Mouse (Mus musculus) megakaryocyte progenitor cell, adult 5-6 weeks (primary cell): ENCODE measurements at regions not wholly inside any gene's neighbourhood (a gene's known extent, or its start where the extent isn't known, plus 50 kb on each side); places are given as distances from the start of the nearest gene placed in this dataset.

ENCODE experiments used
- ATAC-seq: replicated peaks from 2 replicates; pipeline ENCODE4 v1.8.0; 2016; ENCODE audit warnings: mild to moderate bottlenecking, moderate TSS enrichment, inconsistent platforms; ENCODE audit not compliant: poor library complexity

DNA sequence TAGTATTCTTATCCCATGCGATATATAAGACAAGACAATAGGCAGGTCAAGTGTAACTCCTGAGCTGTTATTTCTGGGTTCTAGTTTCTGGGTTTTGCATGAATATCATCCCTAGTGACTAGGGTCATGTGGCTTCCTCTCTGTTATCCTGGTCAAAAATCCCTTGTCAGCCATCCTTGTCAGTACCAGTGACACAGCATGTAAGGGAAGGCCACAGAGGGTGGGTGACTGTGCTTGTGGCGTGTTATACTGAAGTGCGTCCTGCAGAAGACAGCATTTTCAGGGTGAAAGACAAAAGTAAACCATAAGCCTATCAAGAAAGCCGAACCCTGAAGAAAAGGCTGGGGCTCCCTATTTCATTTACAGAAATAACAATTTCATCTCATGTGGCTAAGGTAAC is 50.7 kb upstream of the Echdc3 start:
- peak; percentile 19 for ATAC-seq

DNA sequence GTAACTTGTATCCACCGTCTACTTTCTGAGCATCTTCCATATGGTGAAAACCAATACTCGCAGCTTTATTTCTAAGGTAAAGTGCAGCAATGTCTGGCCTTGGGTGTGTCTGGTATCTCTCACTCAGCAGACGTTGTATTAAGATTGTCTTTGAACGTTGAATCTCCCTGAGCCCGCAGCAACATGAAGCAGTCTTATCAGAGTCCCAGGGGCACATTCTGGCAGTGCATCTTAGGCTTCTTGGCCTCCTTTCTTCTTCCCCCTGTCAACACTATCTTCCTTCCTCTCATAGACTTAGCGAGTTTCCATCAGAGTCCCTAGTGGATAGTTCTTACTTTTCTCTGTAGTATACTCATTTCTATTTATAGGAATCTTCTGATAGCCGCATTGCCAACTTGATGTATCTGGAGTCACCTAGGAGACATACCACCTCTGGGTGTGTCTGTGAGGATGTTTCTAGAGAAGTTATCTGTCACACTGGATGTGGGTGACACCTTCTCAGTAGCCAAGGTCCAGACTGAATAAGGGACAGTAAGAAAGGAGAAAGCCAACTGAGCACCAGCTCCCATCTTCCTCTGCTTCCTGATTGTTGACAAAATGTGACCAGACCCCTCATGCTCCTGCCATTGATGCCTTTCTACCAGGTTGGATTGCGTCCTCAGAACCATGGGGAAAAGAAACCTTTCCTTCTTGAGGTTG is 51.4 kb upstream of the Echdc3 start:
- peak; percentile 78 for ATAC-seq

DNA sequence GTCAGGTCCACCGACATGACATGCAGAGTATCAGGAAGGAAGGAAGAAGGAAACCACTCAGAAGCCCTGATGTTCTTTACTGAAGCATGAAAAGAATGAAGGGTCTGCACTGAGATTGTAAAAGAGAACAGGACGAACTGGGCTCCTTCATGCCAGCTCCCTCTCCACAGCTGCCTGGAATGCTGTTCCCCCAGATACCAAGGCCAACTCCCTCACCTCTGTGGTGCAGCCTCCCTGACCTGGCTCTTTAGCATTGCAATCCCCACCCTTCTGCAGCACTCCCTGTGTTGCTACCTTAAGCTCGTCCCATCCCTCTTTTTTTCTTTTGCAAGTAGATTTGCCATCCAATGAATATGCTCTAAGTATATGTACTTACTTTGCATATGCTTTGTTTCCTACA is 52.3 kb upstream of the Echdc3 start:
- no peak for ATAC-seq

DNA sequence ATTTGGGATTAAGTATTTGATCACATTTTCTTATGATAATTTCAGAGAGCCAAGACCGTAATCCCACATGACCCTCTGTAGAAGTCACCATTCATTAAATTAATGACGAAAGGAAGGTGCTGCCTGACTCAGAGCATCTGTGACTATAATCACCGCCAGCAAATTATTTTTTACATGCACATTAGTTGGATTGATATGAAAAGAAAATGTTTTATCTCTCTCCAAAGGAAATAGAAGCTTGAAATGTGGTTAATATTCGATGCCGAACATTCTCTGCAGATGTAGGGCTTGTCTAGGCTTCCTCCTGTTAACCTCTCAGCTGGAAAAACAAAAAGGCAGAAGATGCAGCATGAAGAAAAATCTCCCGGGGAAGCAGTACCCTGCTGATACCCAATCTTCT is 54.2 kb upstream of the Echdc3 start:
- ATAC-seq = 0 out of 2 replicates have a peak, but pooled peaks have one; percentile 1

DNA sequence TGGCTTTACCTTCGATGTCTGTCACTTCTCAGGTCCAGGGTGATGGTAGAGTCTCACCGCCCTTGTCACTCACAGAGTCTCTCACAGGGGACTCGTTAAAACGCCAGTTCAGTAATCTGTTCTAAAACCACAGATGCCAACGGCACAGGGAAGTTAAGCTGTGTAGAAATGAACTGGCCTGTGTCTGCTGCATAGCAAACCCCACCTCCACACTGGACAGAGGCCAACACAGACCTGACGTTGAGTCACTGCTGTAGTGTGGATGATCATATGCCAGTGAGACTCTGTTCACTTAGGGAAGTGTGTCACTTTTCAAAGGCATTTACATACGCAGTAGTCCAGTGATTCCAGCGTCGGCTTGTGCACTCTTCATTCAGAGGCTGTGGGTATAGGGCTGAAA is 54.7 kb upstream of the Echdc3 start:
- ATAC-seq = peak; percentile 72

DNA sequence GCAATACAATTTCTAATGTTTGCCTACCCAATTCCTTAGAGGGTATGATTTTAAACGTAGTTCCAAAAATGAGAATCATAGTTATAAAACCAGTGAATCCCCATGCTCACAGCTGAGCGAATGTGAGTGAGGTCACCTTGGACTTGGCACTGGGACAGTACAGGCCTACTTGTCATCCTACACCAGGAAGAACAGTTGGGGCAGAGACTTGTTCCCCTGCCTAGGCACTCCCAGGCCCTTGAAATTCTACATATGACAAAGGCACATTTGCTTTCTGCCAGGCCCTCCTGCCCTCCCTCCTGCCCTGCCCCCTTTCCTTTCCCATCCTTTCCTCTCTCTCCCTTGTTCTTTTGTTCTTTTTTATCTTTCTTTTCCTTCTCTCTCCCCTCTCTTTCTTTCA is 50.0 kb upstream of the Usp6nl start:
- no peak for ATAC-seq
